Mouse (Mus musculus) frontal cortex, postnatal 36 days (tissue): ENCODE results near the gene Slc4a10.
A peak's percentile ranks its signal among the peaks of the same experiment; 100 is the strongest.
"Not testable (repeated sequence)": the region's sequence is repeated elsewhere in the genome, so short reads cannot be mapped to it uniquely, and the experiment has no call there.

Experiments
- DNase-seq, 2 experiments: peaks; one replicate each; pipeline ENCODE4 v3.0.0; 2022; ENCODE audit warnings: low spot score in 2 of 2

The Slc4a10 gene

DNA sequence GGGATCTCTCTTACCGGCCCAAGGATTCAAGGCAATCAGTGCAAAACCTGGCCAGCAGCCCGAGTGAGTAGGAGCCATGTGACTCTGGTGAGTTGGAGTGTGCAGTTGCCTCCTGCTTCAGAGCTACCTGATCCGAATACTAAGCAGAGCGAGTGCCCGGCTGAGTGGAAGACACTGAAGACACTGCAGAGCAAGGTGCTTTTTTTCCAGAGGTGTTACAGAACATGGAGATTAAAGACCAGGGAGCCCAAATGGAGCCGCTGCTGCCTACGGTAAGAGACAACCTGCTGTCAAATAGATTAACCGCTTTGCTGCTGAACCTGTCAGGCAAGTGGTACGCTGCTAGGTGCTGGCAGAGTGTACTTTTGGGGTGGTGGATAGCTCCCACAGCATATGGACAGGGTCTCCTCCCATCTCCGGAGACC is at the start of gene Slc4a10:
Slc4a10 (plus strand) TSS at position 42 of the 425 bp plus-strand sequence.
- peak; percentile 72 to 74 for DNase-seq

DNA sequence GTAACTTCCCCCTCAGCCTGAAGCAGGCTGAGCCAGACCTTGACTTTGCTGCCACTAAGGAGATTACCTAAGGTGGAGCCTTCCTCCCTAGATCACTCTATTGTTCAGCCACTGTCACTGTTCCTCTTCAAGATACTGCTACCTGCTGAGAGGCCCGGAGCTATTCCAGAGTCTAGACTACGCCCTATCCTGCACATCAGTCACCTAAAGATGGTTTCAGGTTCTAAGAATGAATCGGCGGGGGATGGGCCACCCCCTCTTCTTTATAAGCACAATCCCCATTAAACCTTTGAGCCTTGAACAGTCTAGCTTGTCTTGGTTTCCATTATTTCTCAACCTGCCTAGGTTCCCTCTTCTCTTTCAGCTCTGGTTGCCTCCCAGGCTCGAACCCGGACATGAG is 45.0 kb upstream of the Slc4a10 start:
- DNase-seq, result not testable (repeated sequence)

DNA sequence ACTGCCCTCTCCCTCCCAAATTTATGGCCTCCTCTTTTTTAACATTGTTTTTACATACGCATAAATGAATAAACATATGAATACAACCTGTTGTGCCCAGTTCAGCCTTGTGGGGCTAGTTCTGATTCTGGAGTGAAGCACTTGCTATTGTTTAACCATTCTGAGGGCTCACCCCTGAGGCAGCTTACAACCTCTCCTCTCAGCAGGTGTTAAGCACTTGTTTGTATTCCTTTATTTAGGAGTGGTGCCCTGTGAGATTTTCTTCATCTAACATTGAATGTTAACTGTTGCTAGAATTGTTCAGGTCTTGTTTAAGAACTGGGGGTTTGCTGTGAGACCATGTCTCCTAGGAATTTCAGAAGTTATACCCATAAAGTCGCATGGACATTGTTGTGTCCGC is 28.1 kb upstream of the Slc4a10 start:
- no peak for DNase-seq

DNA sequence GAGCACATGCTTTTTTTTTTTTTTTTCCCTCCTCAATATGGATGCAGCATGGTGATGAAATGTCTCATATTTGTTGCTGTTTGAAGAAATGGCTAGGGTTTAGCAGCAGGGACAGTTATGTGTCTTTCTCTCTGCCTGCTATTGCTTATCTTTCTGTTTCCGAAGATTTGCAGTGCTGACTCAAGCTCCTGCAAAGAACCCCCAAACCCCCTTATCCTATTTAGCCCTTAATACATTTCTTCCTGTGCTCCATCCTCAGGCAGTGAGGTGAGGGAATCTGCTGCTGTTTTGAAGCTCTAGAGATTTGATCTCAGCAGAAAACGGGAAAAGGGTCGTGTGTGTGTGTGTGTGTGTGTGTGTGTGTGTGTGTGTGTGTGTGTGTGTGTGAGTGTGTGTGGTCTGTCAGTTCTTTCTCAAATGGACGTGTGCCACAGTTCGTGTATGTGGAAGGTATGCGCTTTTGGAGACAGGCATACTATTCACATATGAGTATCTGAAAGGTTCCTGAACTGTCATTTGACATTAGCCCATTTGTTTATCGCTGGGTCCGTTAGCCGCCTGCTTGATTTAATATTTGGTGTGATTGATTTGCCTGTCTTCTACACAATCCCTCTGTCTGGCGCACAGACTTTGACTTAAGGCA is 720 bp downstream of the Slc4a10 start:
- DNase-seq, result no peak

DNA sequence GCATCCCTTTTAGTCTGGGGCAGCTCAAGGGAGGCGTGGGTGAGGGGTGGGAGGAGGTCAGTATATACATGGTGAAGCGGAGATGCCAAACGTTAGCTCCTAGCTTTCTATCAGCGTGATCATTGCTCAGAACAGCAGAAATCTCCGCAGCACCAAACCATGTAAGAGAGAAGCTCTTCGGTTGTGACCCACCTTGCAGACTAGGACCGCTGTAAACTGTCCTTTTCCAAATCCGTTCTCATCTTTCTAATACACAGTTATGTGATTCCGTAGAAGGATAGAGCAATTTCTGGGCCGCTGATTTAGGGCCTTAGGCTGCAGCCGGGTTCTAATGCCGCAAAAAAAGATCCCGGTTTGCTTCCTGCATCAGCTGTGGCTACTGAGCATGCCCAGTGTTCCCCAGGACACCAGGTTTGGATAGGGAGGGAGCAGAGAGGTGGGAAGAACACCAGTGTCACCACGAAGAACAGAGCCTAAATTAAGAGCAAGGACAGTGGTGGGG is 1.3 kb downstream of the Slc4a10 start:
- DNase-seq, result peak; percentile 79 to 80

DNA sequence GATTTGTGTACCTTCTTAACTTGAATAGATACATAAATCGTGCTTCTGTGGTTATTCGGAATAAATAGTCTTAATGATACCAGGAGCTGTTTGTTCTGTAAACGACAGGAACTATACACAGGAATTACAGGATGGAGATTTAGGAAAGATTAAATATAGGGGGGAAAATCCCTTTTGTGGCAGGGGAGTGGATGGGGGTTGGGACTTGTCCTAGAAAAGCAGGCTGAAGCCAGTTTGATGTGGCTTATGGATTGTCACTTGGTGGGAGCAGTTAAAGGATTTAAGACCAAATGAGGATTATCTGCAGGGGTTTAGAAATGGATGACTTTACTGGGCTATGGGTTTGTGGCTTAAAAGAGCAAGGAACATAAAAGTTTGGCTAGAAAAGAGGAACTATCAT is 1.9 kb downstream of the Slc4a10 start:
- DNase-seq, result peak in 1 of 2 experiments; percentile 14

DNA sequence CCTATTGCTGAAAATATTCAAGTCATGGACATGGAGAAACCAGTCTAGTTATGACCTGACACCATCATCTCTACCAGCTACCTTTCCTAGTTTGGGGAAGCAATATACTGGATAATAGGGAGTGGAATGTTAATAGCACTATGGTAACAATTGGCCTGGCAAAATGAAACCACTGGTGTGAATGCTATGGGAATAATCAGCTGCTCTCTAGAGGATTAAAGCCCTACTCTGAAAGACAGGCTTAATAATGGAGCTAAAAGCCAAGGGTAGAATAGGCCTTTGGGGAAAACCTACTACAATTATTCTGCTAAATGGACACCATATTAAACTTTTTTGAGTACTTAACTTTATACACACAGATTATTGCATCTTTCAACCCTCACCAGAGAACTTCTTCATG is 30.2 kb downstream of the Slc4a10 start:
- DNase-seq, result no peak

DNA sequence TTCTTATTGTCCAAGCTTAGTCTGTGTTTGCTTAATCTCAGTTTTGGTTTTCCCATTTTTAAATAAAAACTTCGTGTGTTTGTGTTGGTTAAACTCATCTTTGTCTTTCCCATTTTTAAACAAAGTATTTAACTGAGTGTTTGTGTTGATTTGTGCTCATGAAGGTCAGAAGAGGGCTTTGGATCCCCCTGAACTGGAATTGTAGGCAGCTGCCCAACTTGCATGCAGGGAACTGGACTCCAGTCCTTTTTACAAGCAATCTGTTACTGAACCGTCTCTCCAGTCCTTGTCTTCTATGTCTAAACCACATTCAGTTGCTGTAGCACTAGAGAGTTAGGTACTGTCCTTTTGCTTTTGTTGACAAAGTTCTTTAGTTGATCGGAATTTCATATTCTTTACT is 41.3 kb downstream of the Slc4a10 start:
- DNase-seq, result no peak

DNA sequence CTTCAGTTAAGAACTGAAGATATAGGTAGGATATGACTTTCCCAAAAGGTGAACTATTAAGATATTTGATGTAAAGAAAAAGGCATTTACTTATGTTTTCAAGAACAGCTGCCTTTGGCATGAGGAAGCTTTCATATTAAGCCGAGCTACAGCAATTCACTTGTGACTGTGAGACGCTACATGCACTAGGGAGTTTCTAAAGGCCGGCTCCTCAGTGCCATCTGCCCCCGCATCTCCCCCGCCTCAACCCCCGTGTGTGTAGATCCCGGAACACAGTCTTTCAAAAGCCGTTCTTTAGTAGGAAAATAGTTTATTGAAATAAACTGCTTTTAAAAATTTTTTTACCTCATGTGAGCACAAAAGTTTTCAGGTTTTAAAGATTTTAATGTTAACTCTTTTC is 42.5 kb downstream of the Slc4a10 start:
- DNase-seq, result no peak

DNA sequence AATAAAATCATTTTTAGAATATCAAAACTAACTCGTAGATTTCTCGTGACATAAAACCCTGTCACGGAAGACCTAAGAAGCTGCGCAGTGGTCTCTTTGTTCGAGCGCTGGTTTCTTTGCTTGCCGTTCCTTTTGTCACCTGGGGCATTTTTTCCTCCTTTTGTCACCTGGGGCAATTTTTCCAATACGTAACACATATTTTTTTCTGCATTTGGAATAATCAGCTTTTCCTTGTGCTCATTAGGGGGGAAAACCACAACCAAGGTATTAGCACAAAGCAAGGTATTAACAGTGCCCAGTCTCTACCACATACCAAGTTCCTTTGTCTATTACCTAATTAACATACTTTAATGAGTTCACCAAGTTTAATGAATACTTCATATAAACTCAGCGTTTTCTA is 42.9 kb downstream of the Slc4a10 start:
- DNase-seq, result no peak

DNA sequence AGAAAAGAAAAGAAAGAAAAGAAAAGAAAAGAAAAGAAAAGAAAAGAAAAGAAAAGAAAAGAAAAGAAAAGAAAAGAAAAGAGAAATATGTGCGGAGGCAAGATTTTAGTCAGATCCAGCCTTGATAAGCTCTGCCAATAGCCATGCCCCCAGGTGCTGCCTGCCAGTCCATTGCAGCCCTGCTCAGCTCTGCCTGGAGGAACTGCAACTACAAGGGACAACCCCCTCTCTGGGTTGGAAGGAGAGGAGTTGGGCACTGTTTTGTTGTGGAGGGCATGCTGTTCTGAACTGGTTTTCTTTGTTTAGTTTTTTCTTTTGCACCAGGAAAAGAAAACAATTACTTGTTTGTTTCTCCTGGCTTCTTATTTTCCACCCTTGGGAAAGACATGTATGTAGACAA is 54.3 kb downstream of the Slc4a10 start:
- no peak for DNase-seq

DNA sequence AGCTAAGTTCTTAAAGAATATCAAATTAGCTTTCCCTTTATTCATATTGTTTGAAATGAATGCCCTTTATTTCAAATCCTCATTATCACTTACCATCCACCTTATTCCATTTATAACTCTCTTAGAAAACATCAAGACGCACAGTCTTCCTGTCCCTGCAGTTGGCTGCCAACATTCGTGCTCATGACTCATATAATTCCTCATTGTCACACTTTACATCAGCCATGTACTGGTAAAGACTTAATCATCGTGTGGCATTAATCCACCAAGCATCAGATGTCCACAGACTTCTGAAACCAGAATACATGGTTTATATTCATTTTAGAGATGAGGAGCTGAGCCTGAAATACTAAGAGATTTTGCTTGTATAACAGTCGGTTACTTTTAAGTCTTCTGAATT is 69.1 kb downstream of the Slc4a10 start:
- DNase-seq, result peak; percentile 15 to 36

DNA sequence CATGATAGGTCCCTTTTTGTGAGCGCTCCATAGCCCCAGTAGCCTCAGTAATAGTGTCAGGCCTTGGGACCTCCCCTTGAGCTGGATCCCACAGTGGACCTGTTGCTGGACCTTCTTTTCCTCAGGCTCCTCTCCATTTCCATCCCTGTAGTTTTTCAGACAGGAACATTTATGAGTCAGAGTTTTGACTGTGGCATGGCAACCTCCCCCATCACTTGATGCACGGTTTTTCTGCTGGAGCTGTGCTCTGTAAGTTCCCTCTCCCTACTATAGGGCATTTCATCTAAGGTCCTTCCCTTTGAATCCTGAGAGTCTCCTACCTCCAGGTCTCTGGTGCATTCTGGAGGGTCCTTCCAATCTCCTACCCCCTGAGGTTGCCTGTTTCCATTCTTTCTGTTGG is 83.7 kb downstream of the Slc4a10 start:
- no peak for DNase-seq

DNA sequence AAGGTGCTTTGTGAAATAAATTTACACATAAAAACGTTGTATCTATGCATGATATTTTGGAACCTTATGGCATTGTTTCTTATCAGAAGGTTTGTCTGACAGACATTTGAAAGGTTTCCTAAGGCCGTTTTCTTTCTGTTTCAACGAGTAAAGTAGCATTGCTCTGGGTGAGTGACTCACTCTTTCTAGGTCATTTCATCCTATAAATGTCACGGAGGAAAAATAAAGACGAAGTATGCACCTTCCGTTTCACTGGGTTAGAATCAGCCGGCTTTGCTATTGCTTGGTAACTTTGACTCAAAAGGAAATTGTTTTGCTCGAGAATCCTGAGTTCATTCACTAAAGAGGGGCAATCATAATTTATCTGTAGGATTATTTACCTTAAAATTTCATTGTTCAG is 88.6 kb downstream of the Slc4a10 start:
- no peak for DNase-seq

DNA sequence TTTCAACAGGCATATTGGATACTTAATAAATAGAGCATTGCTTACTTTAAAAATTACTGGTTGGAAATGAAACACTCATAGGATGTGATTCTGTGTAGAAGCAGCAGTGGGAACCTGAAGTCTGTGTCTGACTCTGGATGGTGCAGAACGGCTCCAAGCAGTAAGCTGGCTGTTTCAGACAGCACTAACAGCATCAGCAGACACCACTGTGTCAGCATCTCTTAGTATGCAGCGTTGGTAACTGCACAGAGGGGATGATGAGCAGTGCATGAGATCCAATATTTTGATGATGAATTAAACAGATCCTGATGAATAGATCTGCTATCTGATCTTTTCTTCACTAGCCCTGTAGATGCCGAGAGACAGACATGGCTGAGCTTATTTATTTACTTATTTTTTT is 101.4 kb downstream of the Slc4a10 start:
- peak; percentile 13 to 33 for DNase-seq

DNA sequence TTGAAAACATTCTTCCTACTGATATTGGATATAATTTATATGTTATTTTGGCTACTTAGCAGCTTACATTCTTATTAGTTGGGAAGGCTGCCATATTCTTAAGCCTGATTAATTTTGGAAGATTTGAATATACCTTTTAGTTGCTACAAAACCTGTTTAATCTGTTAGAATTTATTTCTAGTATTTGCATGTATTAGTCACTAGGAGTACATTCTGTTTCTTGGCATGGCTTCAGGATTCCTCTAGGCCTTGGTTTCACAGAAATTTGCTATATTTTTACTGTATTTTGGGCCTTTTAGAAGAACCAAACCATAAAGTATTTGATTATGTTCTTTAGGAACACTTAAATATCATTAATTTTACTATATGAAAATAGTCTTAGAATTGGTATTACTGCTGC is 103.2 kb downstream of the Slc4a10 start:
- DNase-seq, result no peak

DNA sequence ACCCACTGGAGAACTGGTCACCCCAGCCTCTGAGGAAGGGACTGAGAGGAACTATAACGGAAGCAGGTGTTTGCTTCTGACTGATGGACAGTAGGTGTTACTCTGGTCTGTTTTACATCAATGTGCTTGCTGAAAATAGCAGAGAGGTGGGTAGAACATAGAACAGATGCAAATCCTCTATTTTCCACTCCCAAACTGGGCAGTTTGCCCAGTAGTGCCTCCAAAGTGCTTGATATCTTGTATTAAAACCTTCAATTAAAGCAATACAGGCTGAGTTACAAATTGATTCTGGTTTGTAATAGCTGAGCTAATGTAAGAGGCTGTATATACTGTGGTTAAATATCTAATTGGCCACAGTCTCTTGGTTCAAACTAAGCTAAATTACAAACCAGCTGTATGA is 104.6 kb downstream of the Slc4a10 start:
- peak in 1 of 2 experiments; percentile 28 for DNase-seq

DNA sequence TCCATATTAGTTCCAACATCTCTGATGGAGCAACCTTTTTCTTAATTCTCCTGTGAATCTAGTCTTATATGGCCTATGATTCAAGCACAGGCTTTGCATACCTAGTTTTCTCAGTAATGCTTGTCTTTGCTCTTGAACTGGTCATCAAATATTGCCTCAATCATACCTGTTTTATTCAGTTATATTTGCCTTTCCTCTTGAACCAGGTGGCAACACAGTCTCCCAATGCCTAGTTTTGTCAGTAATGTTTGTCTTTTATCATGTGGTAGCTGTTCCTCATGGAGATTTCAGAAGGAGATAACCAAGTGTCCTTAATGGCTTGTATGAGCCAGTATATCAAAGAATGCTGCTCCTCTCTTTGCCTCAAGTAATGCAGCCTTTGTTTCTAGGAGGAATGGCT is 163.8 kb downstream of the Slc4a10 start:
- no peak for DNase-seq

DNA sequence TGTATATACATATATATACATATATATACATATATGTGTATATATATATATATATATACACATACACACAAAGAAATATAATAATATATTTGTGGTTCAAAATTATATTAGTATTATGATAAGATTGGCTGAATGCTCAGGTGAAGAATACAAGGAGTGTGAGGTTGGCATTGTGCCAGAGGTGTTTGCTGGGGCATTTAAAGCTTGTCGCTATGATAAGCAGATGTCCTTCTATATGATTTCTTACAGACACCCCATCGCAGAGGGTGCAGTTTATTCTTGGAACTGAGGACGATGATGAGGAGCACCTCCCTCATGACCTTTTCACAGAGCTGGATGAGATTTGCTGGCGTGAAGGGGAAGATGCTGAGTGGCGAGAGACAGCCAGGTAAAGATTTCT is 164.8 kb downstream of the Slc4a10 start:
- DNase-seq, result no peak

DNA sequence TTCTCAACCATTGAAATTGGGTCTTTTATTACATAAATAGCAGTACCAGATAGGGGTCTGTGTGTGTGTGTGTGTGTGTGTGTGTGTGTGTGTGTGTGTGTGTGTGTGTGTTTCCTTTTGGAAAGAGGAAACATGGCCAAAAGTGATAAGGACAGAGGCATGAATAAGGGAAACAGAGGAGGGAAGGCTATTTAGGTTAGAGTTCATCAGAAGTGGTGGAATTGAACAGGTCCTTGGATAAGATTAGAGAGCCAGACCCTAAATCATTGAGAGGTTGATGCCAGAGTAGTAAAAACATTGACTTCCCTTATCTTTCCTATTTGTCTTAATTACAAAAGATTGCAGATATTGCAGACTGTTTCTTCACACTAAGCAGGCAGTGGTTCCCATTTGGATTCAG is 181.3 kb downstream of the Slc4a10 start:
- no peak for DNase-seq

DNA sequence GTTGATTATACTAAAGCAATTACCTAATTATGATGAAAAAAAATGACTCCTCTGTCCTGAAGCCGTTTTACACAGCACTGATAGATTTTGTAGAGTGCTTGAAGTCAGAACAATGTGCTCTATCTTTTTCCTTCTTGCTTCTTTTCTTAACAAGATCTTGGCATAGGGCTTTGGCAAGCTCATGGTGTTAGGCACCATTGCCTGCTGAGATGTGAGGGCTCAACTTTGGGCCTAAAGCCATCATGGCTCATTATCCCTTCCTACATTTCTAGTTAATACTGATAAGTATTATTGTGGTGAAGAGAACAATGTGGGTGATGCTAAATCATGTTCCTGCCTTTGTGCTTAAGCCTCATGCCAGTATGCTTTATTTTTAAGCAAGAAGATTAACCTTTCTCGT is 185.0 kb downstream of the Slc4a10 start:
- DNase-seq, result no peak

DNA sequence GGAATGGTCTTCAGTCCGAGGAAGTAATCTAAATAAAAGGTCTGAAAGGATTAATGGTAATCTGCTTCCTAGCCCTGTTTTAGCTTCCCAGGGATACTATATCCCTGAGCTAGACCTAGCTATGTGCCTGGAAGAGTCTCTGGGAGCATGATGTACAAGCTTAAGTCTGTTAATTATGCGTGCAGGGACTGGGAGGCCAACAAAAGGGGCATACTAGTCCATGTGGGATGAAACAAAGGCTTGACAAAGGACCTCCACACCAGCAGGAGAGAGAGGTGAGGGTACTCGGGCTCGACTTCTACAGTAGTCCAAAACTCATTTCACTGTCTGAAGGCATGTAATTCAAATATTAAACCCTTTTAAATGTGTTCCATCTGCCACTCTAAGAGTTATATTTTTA is 197.9 kb downstream of the Slc4a10 start:
- DNase-seq, result no peak

DNA sequence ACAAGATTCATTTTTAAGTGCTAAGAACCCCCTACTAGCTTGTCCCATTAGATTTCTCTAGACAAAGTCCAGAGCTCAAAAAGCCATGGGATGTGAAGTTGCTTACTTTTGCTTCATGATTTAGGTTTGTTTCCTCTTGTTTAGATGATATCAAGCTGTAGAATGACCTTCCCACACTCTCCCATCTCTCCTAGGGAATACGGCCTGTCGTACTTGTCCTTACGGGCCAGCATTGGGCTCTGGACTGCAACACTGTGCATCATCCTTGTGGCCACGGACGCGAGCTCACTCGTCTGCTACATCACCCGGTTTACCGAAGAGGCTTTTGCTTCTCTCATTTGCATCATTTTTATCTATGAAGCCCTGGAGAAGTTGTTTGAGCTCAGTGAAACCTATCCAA is 222.2 kb downstream of the Slc4a10 start:
- DNase-seq, result no peak

DNA sequence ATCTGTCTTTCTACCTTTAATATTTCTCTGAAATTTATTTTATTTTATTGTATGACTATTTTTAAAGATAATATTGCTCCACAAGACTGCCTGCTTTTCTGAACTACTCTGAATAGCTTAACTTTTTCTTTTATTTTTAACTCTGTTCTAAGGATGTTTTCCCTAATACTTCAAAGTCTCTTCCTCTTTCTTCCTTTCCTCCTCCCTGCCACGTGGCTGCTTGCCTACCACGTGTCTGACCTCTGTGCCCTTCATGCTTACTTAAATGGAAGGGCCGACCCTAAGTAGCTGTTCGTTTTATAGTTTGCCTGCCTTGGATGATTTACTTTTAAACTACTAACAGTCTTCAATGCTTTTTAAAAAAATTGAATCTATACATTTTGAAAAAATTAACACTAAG is 225.6 kb downstream of the Slc4a10 start:
- no peak for DNase-seq
